In genomic region chr11:3999547-3999946, GRCm38 (mm10) we compare ENCODE assay signal across 23 mouse cellular contexts. TPM values are rescaled to one million over a fixed set of nuclear protein-coding genes. Genes with fewer than 3 reads are reported as not detected.
DNase-seq lines count a peak whose midpoint lies in the region; ATAC-seq and TF ChIP-seq lines count a peak whose summit lies in the region.
"Had no signal": no experiment of that assay in that cellular context is flagged by ENCODE, and none has a peak within 500 bp of the region (broad histone marks: within the 10 kb centered on the region; RNA-seq: fewer than 3 reads in every experiment).

No protein-coding gene starts in this region.

- no peak overlapping the region for H3K4me2 ChIP-seq in heart, embryonic 12.5 days
- H3K4me2 ChIP-seq in intestine, postnatal 0 days (replicated peaks; ENCODE audit: low read depth) = no peak overlapping the region
- no peak overlapping the region for H3K4me2 ChIP-seq in limb, embryonic 14.5 days (replicated peaks; ENCODE audit: low read depth, low read length, severe bottlenecking)
- H3K4me2 ChIP-seq: liver, embryonic 12.5 days; midbrain, embryonic 11.5 days had no signal

- 75% methylated on average over 5 of the region's 5 CpGs for WGBS in heart, embryonic 10.5 days
- 80% methylated on average over 5 of the region's 5 CpGs for WGBS in heart, embryonic 12.5 days
- WGBS in intestine, postnatal 0 days = 35% methylated on average over 5 of the region's 5 CpGs
- WGBS in limb, embryonic 14.5 days = 10% methylated on average over 5 of the region's 5 CpGs

- H3K27me3 ChIP-seq in heart, embryonic 10.5 days (ENCODE audit: insufficient read depth, poor library complexity, severe bottlenecking) = peaks cover 46% of the 10 kb centered on the region
- peaks cover 56% of the 10 kb centered on the region for H3K27me3 ChIP-seq in heart, embryonic 12.5 days (replicated peaks)
- 0 out of 2 replicates have a peak, but pooled peaks cover 9% of the 10 kb centered on the region for H3K27me3 ChIP-seq in intestine, postnatal 0 days (replicated peaks; ENCODE audit: control insufficient read depth, insufficient read depth, low read length)
- peaks cover 21% of the 10 kb centered on the region for H3K27me3 ChIP-seq in limb, embryonic 14.5 days (ENCODE audit: control insufficient read depth, insufficient read depth, low read length)

- TF ChIP-seq CTCF in intestine, postnatal 0 days (IDR thresholded peaks at IDR 0.05; ENCODE audit: low read depth) = no peak

- no peaks in the 10 kb centered on the region for H3K36me3 ChIP-seq in heart, embryonic 10.5 days
- H3K36me3 ChIP-seq in heart, embryonic 12.5 days = no peaks in the 10 kb centered on the region
- peaks cover 18% of the 10 kb centered on the region; the same call in 1 of the 2 replicates for H3K36me3 ChIP-seq in intestine, postnatal 0 days (ENCODE audit: control insufficient read depth, insufficient read depth)
- no peaks in the 10 kb centered on the region for H3K36me3 ChIP-seq in limb, embryonic 14.5 days (ENCODE audit: control insufficient read depth, insufficient read depth, low read length)
- H3K36me3 ChIP-seq: embryonic facial prominence, embryonic 15.5 days; hindbrain, embryonic 13.5 days; liver, embryonic 12.5 days had no signal

- H3K9me3 ChIP-seq in heart, embryonic 10.5 days = no peaks in the 10 kb centered on the region
- H3K9me3 ChIP-seq in heart, embryonic 12.5 days (replicated peaks) = no peaks in the 10 kb centered on the region
- no peaks in the 10 kb centered on the region for H3K9me3 ChIP-seq in intestine, postnatal 0 days (ENCODE audit: control insufficient read depth)
- no peaks in the 10 kb centered on the region for H3K9me3 ChIP-seq in limb, embryonic 14.5 days (ENCODE audit: control insufficient read depth, low read length)
- H3K9me3 ChIP-seq: embryonic facial prominence, embryonic 15.5 days; hindbrain, embryonic 13.5 days; liver, embryonic 12.5 days had no signal

- no peak overlapping the region for H3K27ac ChIP-seq in heart, embryonic 10.5 days
- H3K27ac ChIP-seq in heart, embryonic 12.5 days (ENCODE audit: poor library complexity, severe bottlenecking) = no peak overlapping the region
- H3K27ac ChIP-seq in intestine, postnatal 0 days (ENCODE audit: low read depth, low read length) = no peak overlapping the region
- H3K27ac ChIP-seq in limb, embryonic 14.5 days (replicated peaks; ENCODE audit: low read depth, low read length) = no peak overlapping the region
- H3K27ac ChIP-seq: embryonic facial prominence, embryonic 15.5 days; hindbrain, embryonic 13.5 days; liver, embryonic 12.5 days had no signal

- no peak overlapping the region for H3K4me3 ChIP-seq in heart, embryonic 10.5 days
- no peak overlapping the region for H3K4me3 ChIP-seq in heart, embryonic 12.5 days
- H3K4me3 ChIP-seq in intestine, postnatal 0 days (ENCODE audit: low read depth, low read length) = no peak overlapping the region
- no peak overlapping the region for H3K4me3 ChIP-seq in limb, embryonic 14.5 days (replicated peaks; ENCODE audit: low read length)
- H3K4me3 ChIP-seq: embryonic facial prominence, embryonic 15.5 days; liver, embryonic 12.5 days had no signal

- peak; percentile 69 for DNase-seq in heart, embryonic 10.5 days (ENCODE audit: low spot score)
- peak; percentile 78 for DNase-seq in forelimb bud, embryonic 11.5 days (ENCODE audit: low read depth, low spot score)
- DNase-seq in limb, embryonic 14.5 days (ENCODE audit: low spot score) = peak; percentile 57
- no peak for DNase-seq in cerebellum, adult 18-20 months
- DNase-seq in lung, postnatal 10 days = no peak
- DNase-seq: adrenal gland, postnatal 14 days; cerebellum, adult 9-10 months; gastrocnemius, postnatal 14 days; heart, adult 18-20 months; lung, adult 18-20 months; lung, postnatal 14 days; right cerebral cortex, adult 18-20 months; right cerebral cortex, postnatal 4 days; thymus, postnatal 4 days had no signal

- no peak for ATAC-seq in heart, embryonic 12.5 days (ENCODE audit: insufficient number of reproducible peaks, low FRiP score)
- peak; percentile 65 for ATAC-seq in intestine, postnatal 0 days
- ATAC-seq in limb, embryonic 14.5 days (ENCODE audit: low FRiP score, low read depth) = peak; percentile 84
- ATAC-seq: forebrain, embryonic 16.5 days; liver, embryonic 12.5 days had no signal

- H3K9ac ChIP-seq in heart, embryonic 12.5 days = no peak overlapping the region
- no peak overlapping the region for H3K9ac ChIP-seq in intestine, postnatal 0 days (ENCODE audit: low read depth, low read length)
- H3K9ac ChIP-seq in limb, embryonic 14.5 days (ENCODE audit: low read depth, low read length, severe bottlenecking) = no peak overlapping the region
- H3K9ac ChIP-seq: embryonic facial prominence, embryonic 15.5 days; hindbrain, embryonic 13.5 days; liver, embryonic 12.5 days had no signal

- peaks cover 10% of the 10 kb centered on the region for H3K4me1 ChIP-seq in heart, embryonic 10.5 days
- peaks cover 11% of the 10 kb centered on the region for H3K4me1 ChIP-seq in heart, embryonic 12.5 days (replicated peaks)
- H3K4me1 ChIP-seq in intestine, postnatal 0 days (replicated peaks; ENCODE audit: control insufficient read depth, insufficient read depth, low read length) = no peaks in the 10 kb centered on the region
- peaks cover 15% of the 10 kb centered on the region for H3K4me1 ChIP-seq in limb, embryonic 14.5 days (ENCODE audit: control insufficient read depth, insufficient read depth, low read length)

- TF ChIP-seq POLR2A in limb, embryonic 14.5 days (IDR thresholded peaks at IDR 0.05; ENCODE audit: borderline replicate concordance, extremely low read depth, insufficient read depth, insufficient read length) = no peak

RNA-seq across cellular contexts. Expression of gene Gal3st1, which starts 16.1 kb away (rescaled TPM):
- 0.32 and 0.73 TPM in 2 replicates for polyA plus RNA-seq in heart, embryonic 10.5 days (2016; fragmentation: Nextera tagmentation; extraction: Ambion mirVana)
- 0.19 and 0.32 TPM in 2 replicates for polyA plus RNA-seq in heart, embryonic 12.5 days (2016; fragmentation: Nextera tagmentation; extraction: Ambion mirVana)
- 30.4 and 30.6 TPM in 2 replicates for polyA plus RNA-seq in intestine, postnatal 0 days (2015; fragmentation: Nextera tagmentation; extraction: Ambion mirVana)
- polyA plus RNA-seq in limb, embryonic 14.5 days (2012; rRNA removed) = 5.9 and 8.3 TPM in 2 replicates
- 3.1 TPM in 2 replicates for polyA plus RNA-seq in limb, embryonic 14.5 days (2014; fragmentation: Nextera tagmentation; extraction: Ambion mirVana)
- polyA plus RNA-seq: heart, embryonic 14.5 days; midbrain, embryonic 11.5 days had no signal

RNA-seq across cellular contexts. Expression of gene 4930556J24Rik, which starts 23.0 kb away (rescaled TPM):
- 0.15 TPM in 1 of 2 replicates, not detected in the other for polyA plus RNA-seq in heart, embryonic 10.5 days (2016; fragmentation: Nextera tagmentation; extraction: Ambion mirVana)
- 0.22 TPM in 1 of 2 replicates, not detected in the other for polyA plus RNA-seq in heart, embryonic 12.5 days (2016; fragmentation: Nextera tagmentation; extraction: Ambion mirVana)
- 0.13 and 0.16 TPM in 2 replicates for polyA plus RNA-seq in intestine, postnatal 0 days (2015; fragmentation: Nextera tagmentation; extraction: Ambion mirVana)
- not detected in 2 replicates for polyA plus RNA-seq in limb, embryonic 14.5 days (2012; rRNA removed)
- 0.17 TPM in 1 of 2 replicates, not detected in the other for polyA plus RNA-seq in limb, embryonic 14.5 days (2014; fragmentation: Nextera tagmentation; extraction: Ambion mirVana)
- polyA plus RNA-seq: heart, embryonic 14.5 days; hindbrain, embryonic 13.5 days; midbrain, embryonic 11.5 days had no signal

RNA-seq across cellular contexts. Expression of gene Sec14l4, which starts 31.7 kb away (rescaled TPM):
- polyA plus RNA-seq in heart, embryonic 10.5 days (2016; fragmentation: Nextera tagmentation; extraction: Ambion mirVana) = 0.07 and 0.50 TPM in 2 replicates
- polyA plus RNA-seq in heart, embryonic 12.5 days (2016; fragmentation: Nextera tagmentation; extraction: Ambion mirVana) = not detected in 2 replicates
- 0.05 and 0.13 TPM in 2 replicates for polyA plus RNA-seq in intestine, postnatal 0 days (2015; fragmentation: Nextera tagmentation; extraction: Ambion mirVana)
- polyA plus RNA-seq in limb, embryonic 14.5 days (2012; rRNA removed) = 0.11 and 0.13 TPM in 2 replicates
- 0.14 and 0.32 TPM in 2 replicates for polyA plus RNA-seq in limb, embryonic 14.5 days (2014; fragmentation: Nextera tagmentation; extraction: Ambion mirVana)
- polyA plus RNA-seq: forebrain, embryonic 16.5 days; heart, embryonic 14.5 days; hindbrain, embryonic 13.5 days; midbrain, embryonic 11.5 days; neural tube, embryonic 14.5 days had no signal

RNA-seq across cellular contexts. Expression of gene Pes1, which starts 35.8 kb away (rescaled TPM):
- 65.9 and 80.1 TPM in 2 replicates for polyA plus RNA-seq in heart, embryonic 10.5 days (2016; fragmentation: Nextera tagmentation; extraction: Ambion mirVana)
- 57.1 and 63.3 TPM in 2 replicates for polyA plus RNA-seq in heart, embryonic 12.5 days (2016; fragmentation: Nextera tagmentation; extraction: Ambion mirVana)
- polyA plus RNA-seq in intestine, postnatal 0 days (2015; fragmentation: Nextera tagmentation; extraction: Ambion mirVana) = 27.6 and 31.8 TPM in 2 replicates
- 62.5 and 68.4 TPM in 2 replicates for polyA plus RNA-seq in limb, embryonic 14.5 days (2012; rRNA removed)
- polyA plus RNA-seq in limb, embryonic 14.5 days (2014; fragmentation: Nextera tagmentation; extraction: Ambion mirVana) = 58.0 and 60.6 TPM in 2 replicates

Comparison
In these comparisons a context has a peak if more than half of its experiments do, and no peak if none do; other contexts are left out.
1. DNase-seq: peak in heart, embryonic 10.5 days (single experiment), forelimb bud, embryonic 11.5 days (single experiment) and limb, embryonic 14.5 days (single experiment); none in cerebellum, adult 18-20 months (0 of 2) and lung, postnatal 10 days (single experiment).